Mouse (Mus musculus): Measurements from ENCODE around the gene Enox1.

DNA sequence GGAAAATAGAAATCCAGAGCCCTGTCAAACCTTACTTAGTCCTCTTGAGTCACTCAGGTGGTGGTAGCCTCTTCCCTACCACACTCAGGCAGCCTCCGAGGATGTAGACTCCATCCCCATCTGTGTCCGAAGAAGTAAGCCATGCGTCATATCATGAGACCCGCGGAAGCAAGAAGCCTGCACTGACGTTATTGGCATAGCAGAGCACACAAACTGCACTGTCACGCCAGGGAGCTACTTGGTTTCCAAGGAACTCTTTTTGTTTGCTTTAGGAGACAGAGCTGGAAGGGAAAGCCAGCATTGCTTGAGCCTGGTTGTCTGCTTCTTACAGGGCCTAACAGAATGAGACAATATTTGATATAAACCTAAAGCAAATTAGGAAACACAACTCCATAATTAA, 284.2 kb downstream of the Enox1 start:
- TF ChIP-seq CTCF (IDR thresholded peaks at IDR 0.05; ENCODE audit: low read depth, low read length) (no peak), POLR2A (IDR thresholded peaks at IDR 0.05; ENCODE audit: borderline replicate concordance, low read depth, low read length) (no peak)
